Mouse (Mus musculus) MEL-GATA-1-ER (cell line): ENCODE results near the gene Kcnj6.

Source experiments
- DNase-seq: peaks from one replicate; pipeline ENCODE4 v3.0.0-alpha.2; 2012; ENCODE audit warnings: low read depth; ENCODE audit errors: extremely low read depth

Kcnj6 gene

DNA sequence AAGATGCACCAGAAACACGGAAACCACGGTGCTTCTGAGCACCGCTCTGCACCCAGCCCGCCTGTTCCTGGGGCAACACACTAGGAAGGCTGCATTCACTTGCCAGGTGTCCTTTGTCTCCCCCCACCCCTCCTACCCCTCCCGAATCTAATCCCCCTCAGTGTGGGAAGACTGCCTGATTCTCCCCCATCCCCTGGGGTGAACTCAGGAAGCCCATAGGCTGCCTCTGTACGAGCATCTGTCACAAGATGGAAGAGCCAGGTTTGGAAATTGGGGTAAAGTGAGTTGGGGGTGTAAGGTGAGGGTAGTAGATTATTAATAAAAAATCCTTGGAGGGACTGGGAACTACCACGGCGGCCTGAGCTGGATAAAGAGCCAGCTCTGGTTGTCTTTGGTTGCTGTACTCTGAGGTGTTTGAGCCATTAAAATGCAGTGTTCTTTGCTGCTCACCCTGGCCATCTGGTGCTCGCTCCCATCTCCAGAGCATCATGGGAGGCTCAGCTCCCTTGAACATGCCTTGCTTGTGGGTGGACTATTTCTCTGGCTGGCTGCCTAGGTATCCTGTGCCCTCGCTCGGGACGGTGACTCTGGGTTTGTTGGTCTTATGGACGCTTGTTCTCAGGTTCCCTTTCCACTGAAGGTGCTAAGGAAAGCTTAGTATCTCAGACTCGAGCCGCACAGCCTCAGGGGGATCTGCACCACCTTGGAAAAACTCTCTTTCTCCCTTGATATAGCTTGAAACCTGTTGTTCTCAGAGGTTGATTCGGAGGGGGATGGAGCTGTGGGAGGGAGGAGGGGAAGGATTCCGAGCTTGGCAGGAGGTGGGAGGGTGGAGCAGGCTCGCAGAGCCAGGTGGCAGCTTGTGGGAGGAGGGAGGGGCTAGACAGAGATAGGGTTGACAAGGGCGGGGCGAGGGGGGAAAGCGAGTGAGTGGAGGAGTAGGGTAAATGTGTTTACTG, 65.9 kb downstream of the Kcnj6 start:
- DNase-seq = no peak

DNA sequence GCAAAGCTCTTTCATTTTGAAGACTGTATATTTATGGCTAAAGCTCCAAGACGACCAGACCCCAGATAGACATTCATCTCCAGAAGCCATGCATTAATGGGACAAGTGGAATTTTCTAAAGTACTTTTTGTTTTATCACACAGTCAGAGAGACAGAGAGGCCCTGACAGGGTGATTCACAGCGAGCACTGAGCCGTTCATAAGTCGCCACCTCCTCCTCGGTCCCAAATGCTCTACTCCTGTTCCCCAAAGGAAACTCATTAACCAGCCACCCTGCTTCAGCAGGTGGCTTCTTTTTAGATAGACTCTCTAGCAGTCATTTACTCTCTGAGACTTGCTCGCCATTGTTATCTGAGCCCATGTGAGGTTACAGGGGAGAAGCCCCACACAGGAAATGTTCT, 72.1 kb downstream of the Kcnj6 start:
- DNase-seq = no peak

DNA sequence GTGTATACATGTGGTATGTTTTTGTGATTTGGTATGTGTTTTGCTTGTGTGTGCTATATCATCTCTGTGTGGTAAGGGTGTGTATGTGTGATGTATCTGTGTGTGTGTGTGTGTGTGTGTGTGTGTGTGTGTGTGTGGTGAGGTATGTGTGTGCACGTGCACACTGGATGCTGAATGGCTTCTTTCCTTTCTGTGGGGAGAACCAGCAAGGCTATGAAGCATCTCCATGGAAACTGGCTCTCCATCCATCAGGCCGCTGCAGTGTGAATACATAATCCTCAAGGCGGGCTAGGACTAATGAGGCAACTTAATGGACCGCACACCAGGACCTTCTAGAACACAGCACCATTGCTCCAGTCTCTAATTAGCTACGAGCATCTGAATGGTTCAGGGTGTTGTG, 78.3 kb downstream of the Kcnj6 start:
- no peak for DNase-seq

- no peak for DNase-seq
Observed at GRCm38 (mm10) chr16:94906026-94906425, 91.5 kb downstream of the Kcnj6 start.

DNA sequence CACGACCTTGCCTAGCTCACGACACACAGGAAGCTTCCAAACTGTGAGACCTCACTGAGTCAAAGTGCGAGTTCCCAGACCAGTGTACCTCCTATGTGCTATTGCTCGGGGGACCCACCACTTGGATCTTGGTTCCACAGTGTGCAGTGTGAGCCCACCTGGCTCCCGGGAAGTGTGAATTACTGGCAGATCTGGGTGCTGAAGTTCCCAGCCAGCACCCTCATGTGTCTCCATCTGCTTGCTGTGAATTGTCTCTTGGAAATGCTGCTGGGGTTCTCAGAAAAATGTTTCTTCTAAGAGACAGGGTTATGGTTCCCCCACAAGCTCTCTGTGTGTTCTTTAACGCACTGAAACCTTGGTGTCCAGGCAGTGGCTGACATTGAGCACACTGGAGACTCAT, 98.7 kb downstream of the Kcnj6 start:
- no peak for DNase-seq

- DNase-seq = no peak
Observed at GRCm38 (mm10) chr16:94892162-94892650, 105.3 kb downstream of the Kcnj6 start.

DNA sequence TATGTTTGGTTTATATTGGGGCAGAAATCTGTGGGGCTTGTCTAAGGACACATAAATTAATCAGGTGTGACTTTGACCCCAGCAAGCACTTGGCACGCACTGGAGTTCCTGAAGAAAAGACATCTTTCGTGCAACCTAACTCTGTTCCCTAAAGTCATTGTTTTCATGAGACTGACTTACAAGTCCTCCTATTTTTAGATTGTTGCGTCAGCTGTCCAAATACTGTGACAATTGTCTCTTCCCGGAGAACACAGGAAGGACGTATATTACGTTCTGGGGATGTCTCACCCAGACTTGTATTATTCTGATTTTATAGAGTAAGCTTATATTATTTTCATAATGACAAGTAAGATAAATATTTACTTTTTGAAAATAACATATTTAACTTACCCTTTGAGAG, 106.9 kb downstream of the Kcnj6 start:
- no peak for DNase-seq

DNA sequence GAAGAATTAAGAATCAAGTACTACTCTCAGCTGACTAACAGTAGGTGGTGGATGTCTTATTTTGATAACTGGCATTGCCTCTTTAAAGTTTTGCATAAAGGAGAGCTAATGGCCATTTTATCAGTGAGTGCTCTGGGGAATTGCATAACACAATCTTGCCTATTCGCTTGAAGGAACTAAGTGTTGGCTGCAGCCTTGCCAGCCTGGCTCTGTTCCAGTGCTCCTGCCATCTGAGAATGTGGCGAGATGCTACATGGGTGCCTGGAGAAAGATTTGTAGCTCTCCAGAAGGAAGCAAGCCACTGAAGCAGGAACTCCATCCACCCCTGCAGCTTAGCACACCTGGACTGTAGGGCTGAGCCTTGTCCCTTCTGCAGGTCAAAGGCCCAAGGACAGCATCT, 107.4 kb downstream of the Kcnj6 start:
- no peak for DNase-seq

- no peak for DNase-seq
Observed at GRCm38 (mm10) chr16:94888554-94888953, 108.9 kb downstream of the Kcnj6 start.

DNA sequence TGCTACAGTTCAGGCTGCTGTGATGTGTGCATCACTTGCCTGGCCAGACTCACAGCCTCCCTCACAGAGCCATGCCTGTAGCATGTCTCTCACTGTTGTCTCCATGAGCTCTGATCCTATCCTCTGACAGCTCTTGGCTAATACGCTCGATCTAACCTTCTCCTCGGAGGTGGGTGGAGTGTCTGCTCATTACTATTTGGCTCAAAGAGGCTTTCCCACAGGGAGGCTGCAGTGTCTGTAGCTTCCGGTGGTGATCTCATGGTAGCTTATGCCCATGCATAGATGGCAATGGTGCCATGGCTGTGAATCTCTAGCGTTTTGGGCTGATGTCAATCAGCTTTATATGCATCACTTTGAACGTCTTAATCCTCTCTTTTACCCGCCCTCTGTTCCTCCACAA, 111.1 kb downstream of the Kcnj6 start:
- no peak for DNase-seq

GRCm38 (mm10) chr16:94885062-94885461, 112.4 kb downstream of the Kcnj6 start:
- no peak for DNase-seq

GRCm38 (mm10) chr16:94883909-94884308, 113.6 kb downstream of the Kcnj6 start:
- DNase-seq = no peak

DNA sequence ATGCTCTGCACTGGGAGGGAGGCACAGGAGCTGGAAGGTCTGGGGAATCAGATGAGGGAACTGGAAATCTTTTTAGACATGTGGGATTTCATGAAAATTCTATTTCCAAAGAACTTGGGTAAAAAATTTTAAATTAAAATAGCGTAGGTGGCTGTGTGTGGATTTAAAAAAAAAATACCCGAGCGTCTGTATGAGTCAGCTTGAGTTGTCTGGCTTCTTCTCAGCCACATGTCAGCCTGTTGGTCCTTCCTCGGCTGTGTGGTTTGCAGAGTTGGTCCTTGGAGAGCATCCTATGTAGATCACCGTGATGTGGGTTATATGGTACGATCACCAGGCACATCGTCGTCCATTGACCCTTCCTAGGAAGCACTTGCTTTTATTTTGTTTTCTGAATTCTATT, 114.3 kb downstream of the Kcnj6 start:
- DNase-seq = no peak

GRCm38 (mm10) chr16:94882111-94882510, 115.4 kb downstream of the Kcnj6 start:
- no peak for DNase-seq

- no peak for DNase-seq
Observed at GRCm38 (mm10) chr16:94872614-94873272, 124.8 kb downstream of the Kcnj6 start.

GRCm38 (mm10) chr16:94868354-94868753, 129.1 kb downstream of the Kcnj6 start:
- DNase-seq = no peak

- DNase-seq = no peak
Observed at GRCm38 (mm10) chr16:94866300-94866956, 131.1 kb downstream of the Kcnj6 start.

GRCm38 (mm10) chr16:94865796-94866195, 131.7 kb downstream of the Kcnj6 start:
- DNase-seq = no peak

DNA sequence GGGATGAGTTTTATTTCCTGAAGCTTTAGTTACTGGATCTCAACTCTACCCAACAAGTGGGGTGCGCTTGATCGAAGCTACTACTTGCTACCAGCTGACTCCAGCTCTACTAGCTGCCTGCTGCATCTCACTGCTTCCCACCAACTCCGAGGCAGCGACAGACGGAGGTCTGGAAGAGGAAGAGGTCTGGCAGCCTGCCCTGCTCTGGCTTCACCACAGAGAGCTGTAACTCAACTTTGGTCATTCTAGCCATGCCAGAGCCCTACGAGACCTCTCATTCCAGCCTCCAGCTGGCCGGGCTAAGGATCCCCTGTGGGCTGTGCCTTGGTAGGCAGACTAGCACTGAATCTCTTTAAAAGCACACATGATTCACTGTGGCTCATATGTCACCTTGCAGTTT, 132.4 kb downstream of the Kcnj6 start:
- no peak for DNase-seq

GRCm38 (mm10) chr16:94863475-94863874, 134.0 kb downstream of the Kcnj6 start:
- DNase-seq = no peak

DNA sequence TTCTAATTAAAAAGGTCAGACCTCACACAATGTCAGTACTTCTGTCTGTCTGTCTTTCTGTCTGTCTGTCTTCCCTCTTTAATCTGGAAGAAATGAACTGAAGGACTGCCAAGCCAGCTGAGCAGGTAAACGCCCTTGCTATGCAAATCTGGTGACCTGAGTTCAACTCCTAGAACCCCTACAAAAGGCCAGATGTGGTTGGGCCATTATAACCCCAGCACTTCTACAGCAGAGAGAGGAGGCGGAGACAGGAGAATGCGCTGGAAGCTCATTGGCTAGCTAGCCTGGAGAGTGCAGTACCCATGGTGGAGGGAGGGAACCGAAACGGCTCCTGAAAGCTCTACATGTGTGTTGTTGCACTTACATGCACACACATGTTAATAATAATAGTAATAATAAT, 141.5 kb downstream of the Kcnj6 start:
- DNase-seq = no peak
